Mouse (Mus musculus) heart, embryonic 11.5 days (tissue): ENCODE data around the gene Bcorl1. TPM values are rescaled to one million over a fixed set of nuclear protein-coding genes. Genes with fewer than 3 reads are reported as not detected.

Source experiments
- ATAC-seq: fragments of 200-750 bp; cut with Nextera tagmentation; replicated peaks from 2 replicates; pipeline ENCODE4 v1.8.0; 2017; ENCODE audit warnings: moderate library complexity; ENCODE audit not compliant: insufficient number of reproducible peaks, low FRiP score, low TSS enrichment
- H3K27ac ChIP-seq: fragments of 300-500 bp; sonication (generic); 2 replicates; pipeline ENCODE4 v1.5.1; 2014; ENCODE audit warnings: mild to moderate bottlenecking, low read depth, low read length
- H3K27me3 ChIP-seq: fragments of 300-500 bp; sonication (generic); 2 replicates; pipeline ENCODE4 v1.6.1; 2014; ENCODE audit warnings: mild to moderate bottlenecking, low read length, mixed read lengths; ENCODE audit not compliant: control insufficient read depth, insufficient read depth
- H3K36me3 ChIP-seq: fragments of 300-500 bp; sonication (generic); 2 replicates; pipeline ENCODE4 v1.6.1; 2014; ENCODE audit warnings: mild to moderate bottlenecking, low read length, moderate library complexity, mixed read lengths; ENCODE audit not compliant: control insufficient read depth, insufficient read depth
- H3K4me1 ChIP-seq: fragments of 300-500 bp; sonication (generic); 2 replicates; pipeline ENCODE4 v1.6.1; 2014; ENCODE audit warnings: low read length; ENCODE audit not compliant: control insufficient read depth, insufficient read depth
- H3K4me2 ChIP-seq: fragments of 300-500 bp; sonication (generic); 2 replicates; pipeline ENCODE4 v1.6.1; 2014; ENCODE audit warnings: mild to moderate bottlenecking, moderate library complexity
- H3K4me3 ChIP-seq: fragments of 300-500 bp; sonication (generic); 2 replicates; pipeline ENCODE4 v1.5.1; 2014; ENCODE audit warnings: low read depth, low read length
- H3K9ac ChIP-seq: fragments of 300-500 bp; sonication (generic); 2 replicates; pipeline ENCODE4 v1.6.1; 2014; ENCODE audit warnings: mild to moderate bottlenecking, low read depth, low read length, moderate library complexity
- H3K9me3 ChIP-seq: fragments of 300-500 bp; sonication (generic); replicated peaks from 2 replicates; pipeline ENCODE4 v1.6.1; 2016; ENCODE audit warnings: low read length; ENCODE audit not compliant: control insufficient read depth
- WGBS: fragments of 180-500 bp; shearing (Covaris S2); extraction: QIAGEN DNeasy Blood & Tissue Kit; methylation state at CpG from one replicate; pipeline ENCODE4 v1.1.7; 2014; ENCODE audit not compliant: insufficient replicate concordance; 5-methylcytosine and 5-hydroxymethylcytosine counted together
- polyA plus RNA-seq: library from polyadenylated mRNA; unstranded; fragments of >200 nt; fragmentation: Nextera tagmentation; extraction: Ambion mirVana; gene quantifications from 2 replicates; pipeline ENCODE4 v1.2.1, GENCODE M21; 2014

Bcorl1 gene
- polyA plus RNA-seq, 1 experiment from 2014 or later, result 6.6 TPM

DNA sequence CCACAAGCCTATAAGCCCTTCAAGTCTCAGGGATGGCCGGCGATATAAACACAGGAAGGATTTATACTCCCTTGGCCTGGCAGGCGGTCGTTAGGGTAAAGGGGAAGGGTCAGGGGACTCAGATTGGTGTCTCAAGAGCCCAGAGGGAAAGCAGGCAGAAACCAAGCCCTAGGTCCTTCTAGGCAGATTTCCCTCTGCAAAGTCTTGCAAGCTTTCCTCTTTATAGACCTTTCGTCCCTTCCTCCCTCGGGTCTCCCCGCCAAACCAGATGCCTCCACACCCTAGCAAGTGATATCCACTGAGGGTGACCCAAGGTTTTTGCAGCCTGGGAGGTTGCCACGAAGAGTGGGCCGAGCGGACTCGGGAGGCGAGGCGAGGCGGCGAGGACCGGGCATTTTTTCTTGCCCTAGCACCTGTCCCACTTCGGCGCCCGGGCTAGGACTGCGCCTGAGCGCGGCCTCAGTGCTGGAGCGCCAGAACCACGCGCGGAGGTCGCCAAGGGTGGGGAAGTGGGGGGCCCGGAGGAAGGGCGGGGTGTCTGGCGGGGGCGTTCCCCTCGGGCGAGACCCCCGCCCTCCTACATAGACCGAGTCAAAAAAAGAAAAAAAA lies 613 bp upstream of the Bcorl1 start:
- Histone ChIP-seq H3K36me3 (no peaks in the 10 kb centered on the region), H3K4me2 (peak overlapping the region; percentile 82), H3K9me3 (no peaks in the 10 kb centered on the region), H3K4me3 (peak overlapping the region; percentile 59), H3K9ac (peak overlapping the region; percentile 68), H3K27ac (no peak overlapping the region), H3K27me3 (peaks cover 12% of the 10 kb centered on the region), H3K4me1 (no peaks in the 10 kb centered on the region)
- WGBS, result 11% methylated on average over 35 of the region's 35 CpGs
- ATAC-seq, result no peak

DNA sequence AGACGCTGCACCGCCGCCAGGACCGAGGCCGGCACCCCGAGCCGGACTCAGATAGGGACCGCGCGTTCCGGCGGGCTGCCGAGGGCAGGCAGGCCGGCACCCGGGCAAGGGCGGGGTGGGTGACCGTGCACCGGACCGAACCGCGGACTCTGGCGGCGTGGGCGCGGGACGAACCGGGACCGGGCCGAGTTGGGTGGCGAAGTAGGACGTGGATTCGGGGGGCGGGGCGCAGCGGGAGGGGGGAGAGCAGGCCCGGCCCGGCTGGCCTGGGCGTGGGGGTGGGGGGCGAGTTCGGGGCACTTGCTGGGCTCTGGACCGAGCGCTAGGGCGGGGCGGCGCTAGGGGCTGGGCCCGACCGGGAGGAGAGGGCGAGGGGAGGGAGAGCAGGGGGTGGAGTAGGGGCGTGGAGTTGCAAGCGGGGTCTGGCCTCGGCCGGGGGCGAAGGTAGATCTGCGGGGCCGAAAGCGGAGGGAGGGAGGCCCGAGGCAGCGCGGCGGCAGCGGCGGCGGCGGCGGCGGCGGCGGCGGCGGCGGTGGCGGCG lies 533 bp downstream of the Bcorl1 start:
- peak; percentile 50 for ATAC-seq

DNA sequence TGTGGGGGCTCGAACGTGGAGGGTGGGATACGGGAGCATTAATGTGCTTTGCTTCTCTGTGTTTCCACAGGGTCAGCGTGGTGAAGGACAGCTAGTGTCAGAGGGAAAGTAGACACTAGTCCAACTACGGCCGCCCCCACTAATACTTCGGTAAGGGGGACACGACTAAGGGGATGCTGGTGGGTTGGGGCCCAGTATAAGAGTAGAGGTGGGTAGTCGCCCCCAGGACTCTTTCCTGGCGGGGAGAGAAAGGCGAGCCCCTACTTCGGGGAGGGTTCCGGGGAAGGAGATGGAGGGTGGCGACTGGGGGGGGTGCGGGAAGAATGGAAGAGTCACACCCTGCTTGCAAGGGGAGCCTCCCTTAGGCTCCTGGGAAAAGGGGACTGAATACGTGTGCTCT lies 1.6 kb downstream of the Bcorl1 start:
- ATAC-seq, result 0 out of 2 replicates have a peak, but pooled peaks have one; percentile 11
- H3K27me3 ChIP-seq, result peaks cover 17% of the 10 kb centered on the region
- H3K27ac ChIP-seq, result no peak overlapping the region

More for the DNA sequence above, 533 bp downstream of the Bcorl1 start:
- no peaks in the 10 kb centered on the region for H3K4me1 ChIP-seq
- H3K27ac ChIP-seq, result peak overlapping the region; percentile 35; the same call in 1 of the 2 replicates
- H3K36me3 ChIP-seq, result no peaks in the 10 kb centered on the region
- 8% methylated on average over 14 of the region's 73 CpGs for WGBS
- H3K9me3 ChIP-seq, result no peaks in the 10 kb centered on the region
- H3K9ac ChIP-seq, result peak overlapping the region; percentile 68
- H3K27me3 ChIP-seq, result peaks cover 17% of the 10 kb centered on the region
- H3K4me3 ChIP-seq, result peak overlapping the region; percentile 59
- peak overlapping the region; percentile 82 for H3K4me2 ChIP-seq

DNA sequence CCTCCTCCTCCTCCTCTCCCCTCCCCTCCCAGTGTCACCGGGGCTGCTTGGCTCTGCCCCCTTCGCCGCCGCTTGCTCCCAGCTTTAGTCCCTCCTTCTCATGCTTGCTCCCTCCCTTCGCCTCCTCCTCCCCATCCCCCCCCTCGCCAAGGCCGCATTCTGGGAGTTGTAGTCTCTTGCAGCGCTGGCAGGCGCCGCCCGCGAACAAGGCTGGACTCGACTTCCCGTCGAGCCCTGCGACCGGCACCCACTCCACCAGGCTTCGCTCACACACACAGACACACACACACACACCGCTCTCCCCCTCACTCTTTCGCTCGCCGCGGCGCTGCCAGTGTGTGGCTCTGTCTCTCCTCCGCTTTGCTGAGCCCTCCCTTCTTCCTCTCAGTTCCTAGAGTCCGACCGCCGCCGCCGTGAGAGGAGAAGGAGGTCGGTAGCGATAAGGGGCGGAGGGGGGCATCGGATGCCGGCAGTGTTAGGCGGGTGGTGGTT lies 2.3 kb downstream of the Bcorl1 start:
- Histone ChIP-seq H3K9ac (peak overlapping the region; percentile 65), H3K4me1 (no peaks in the 10 kb centered on the region), H3K27me3 (peaks cover 17% of the 10 kb centered on the region), H3K4me3 (peak overlapping the region; percentile 59), H3K36me3 (no peaks in the 10 kb centered on the region), H3K27ac (peak overlapping the region; percentile 62), H3K4me2 (peak overlapping the region; percentile 82), H3K9me3 (no peaks in the 10 kb centered on the region)
- 6% methylated on average over 33 of the region's 36 CpGs for WGBS
- ATAC-seq, result peak; percentile 89

More for the DNA sequence above, 1.6 kb downstream of the Bcorl1 start:
- H3K9me3 ChIP-seq, result no peaks in the 10 kb centered on the region
- no peaks in the 10 kb centered on the region for H3K36me3 ChIP-seq
- H3K9ac ChIP-seq, result 0 out of 2 replicates have a peak overlapping the region, but pooled peaks have one; percentile 3
- no peaks in the 10 kb centered on the region for H3K4me1 ChIP-seq
- H3K4me3 ChIP-seq, result peak overlapping the region; percentile 59
- 11% methylated on average over 16 of the region's 16 CpGs for WGBS
- peak overlapping the region; percentile 82 for H3K4me2 ChIP-seq

DNA sequence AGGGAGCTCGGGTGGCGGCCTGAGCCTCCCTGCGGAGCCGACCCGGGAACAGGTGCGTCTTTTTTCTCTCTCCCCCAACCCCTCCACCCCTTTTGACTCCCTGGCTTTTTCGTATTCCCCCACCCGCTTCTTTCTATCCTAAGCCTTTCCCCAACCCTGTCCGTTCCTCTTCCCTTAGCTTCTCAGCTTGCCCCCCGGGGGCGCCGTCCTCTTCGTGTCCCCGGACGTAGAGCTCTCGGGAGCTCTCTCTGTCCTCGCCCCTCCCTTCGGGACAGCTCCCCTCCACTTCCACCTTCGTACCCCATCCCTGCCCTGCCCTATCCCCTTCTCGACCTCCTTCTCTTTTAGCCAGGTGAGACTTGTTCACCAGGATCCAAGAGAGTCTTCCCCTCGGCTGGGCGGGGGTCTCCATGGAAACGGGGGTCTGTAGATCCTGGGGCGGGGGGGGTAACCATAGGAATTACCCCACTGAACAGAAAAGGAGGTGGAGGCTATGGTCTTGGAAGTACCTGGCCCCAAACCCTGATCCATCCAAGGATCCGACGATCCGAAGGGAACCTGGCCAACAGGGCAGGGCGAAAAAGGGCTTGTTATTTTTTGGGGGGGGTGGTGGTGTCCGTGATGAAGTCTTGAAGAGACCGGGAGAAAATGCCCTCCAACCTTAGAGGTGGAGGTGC lies 2.9 kb downstream of the Bcorl1 start:
- peaks cover 17% of the 10 kb centered on the region for H3K27me3 ChIP-seq

DNA sequence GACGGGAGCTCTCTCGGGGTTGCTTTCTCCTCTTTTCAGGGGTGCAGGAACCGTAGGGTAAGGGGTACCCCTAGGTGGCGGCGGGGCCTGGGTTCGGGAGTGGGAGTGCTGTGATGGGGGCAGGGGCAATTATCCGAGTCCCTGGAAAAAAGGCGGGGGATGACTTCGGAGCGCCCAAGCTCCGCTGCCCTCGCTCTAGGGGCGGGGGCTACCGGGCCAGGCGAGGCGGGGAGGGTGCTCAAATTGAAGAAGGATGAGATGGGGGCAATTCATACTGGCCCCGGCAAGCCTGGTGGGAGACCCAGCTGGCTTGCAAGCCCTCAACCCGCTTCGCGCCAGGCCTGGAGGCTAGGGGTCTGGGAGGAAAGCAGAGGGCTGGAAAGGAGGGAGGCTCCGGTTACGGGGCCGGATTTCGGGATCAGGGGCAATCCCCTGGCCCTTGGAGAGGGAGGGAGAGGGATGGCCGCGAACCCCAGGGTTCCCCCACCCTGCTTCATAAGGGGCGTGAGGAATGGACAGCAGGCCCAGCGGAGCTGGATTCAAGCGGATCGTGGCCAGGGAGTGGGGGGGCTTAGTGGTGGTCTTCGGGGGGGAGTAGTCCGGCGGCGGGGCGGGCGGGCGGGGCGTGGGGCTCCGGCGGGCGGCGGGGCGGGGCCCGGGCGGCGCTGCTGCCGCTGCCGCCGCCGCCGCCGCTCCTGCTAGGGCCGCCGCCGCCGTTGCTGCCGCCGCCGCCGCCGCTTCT lies 3.7 kb downstream of the Bcorl1 start:
- H3K9ac ChIP-seq, result peak overlapping the region; percentile 72
- peaks cover 17% of the 10 kb centered on the region for H3K27me3 ChIP-seq
- 0 out of 2 replicates have a peak overlapping the region, but pooled peaks have one; percentile 10 for H3K27ac ChIP-seq
- peak overlapping the region; percentile 82 for H3K4me2 ChIP-seq
- no peak for ATAC-seq
- H3K36me3 ChIP-seq, result no peaks in the 10 kb centered on the region
- peak overlapping the region; percentile 59 for H3K4me3 ChIP-seq
- 12% methylated on average over 28 of the region's 61 CpGs for WGBS
- no peaks in the 10 kb centered on the region for H3K4me1 ChIP-seq
- H3K9me3 ChIP-seq, result no peaks in the 10 kb centered on the region

More for the DNA sequence above, 2.9 kb downstream of the Bcorl1 start:
- H3K9ac ChIP-seq, result peak overlapping the region; percentile 65
- WGBS, result 8% methylated on average over 29 of the region's 30 CpGs
- peak overlapping the region; percentile 62 for H3K27ac ChIP-seq
- H3K9me3 ChIP-seq, result no peaks in the 10 kb centered on the region
- peak overlapping the region; percentile 82 for H3K4me2 ChIP-seq
- no peaks in the 10 kb centered on the region for H3K36me3 ChIP-seq
- H3K4me1 ChIP-seq, result no peaks in the 10 kb centered on the region
- ATAC-seq, result no peak; the same call in 1 of the 2 replicates
- H3K4me3 ChIP-seq, result peak overlapping the region; percentile 59

DNA sequence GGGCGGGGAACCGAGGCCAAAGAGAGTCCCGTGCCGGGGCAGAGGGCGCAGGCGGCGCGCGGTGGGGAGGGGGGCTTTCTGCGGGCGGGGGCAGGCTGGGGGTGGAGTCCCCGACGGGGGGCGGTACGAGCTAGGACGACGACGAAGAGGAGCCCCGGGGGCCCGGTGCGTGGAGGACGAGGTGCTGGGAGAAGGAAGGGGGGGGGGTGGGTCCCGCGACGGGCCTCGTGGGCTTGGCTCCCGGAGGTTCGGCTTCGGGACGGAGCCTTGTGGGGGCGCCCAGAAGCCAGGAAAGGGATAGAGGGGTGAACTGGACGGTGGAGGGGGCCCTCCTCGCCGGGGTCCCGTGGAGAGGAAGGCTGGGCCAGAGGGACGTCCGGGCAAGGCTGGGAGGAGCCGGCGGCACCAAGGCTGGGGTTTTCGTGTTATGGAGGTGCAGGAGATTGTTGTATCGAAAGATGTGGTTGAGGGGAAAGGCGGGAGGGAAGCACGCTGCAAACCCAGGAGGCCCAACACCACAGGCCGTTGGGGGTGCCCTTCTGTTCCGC lies 4.3 kb downstream of the Bcorl1 start:
- 9% methylated on average over 32 of the region's 45 CpGs for WGBS
- peak overlapping the region; percentile 72 for H3K9ac ChIP-seq
- peak overlapping the region; percentile 59 for H3K4me3 ChIP-seq
- H3K4me1 ChIP-seq, result no peaks in the 10 kb centered on the region
- H3K27me3 ChIP-seq, result peaks cover 15% of the 10 kb centered on the region
- H3K36me3 ChIP-seq, result no peaks in the 10 kb centered on the region
- no peak overlapping the region for H3K27ac ChIP-seq
- no peak for ATAC-seq
- no peaks in the 10 kb centered on the region for H3K9me3 ChIP-seq
- H3K4me2 ChIP-seq, result peak overlapping the region; percentile 82

DNA sequence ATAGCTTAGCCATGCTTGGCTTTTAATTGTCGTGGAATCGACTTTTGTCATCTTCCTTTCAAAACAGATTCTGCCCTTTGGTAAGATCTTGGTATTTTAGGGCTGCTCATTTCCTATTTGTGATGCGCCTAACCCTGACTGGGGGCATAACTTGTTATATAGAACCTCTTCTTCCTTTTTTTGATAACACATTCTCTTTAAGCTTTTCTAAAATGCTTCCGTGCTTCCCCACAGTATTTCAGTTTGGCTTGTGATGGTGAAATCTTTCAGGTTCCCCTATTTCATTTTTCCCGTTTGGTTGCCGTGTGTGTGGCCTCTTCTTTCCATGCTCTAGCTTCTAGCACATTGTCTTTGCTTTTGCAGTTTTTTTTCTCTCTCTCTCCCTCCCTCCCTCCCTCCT lies 14.2 kb downstream of the Bcorl1 start:
- ATAC-seq, result no peak
- Histone ChIP-seq H3K36me3 (no peaks in the 10 kb centered on the region), H3K9ac (no peak overlapping the region), H3K4me1 (no peaks in the 10 kb centered on the region), H3K4me3 (no peak overlapping the region), H3K27ac (no peak overlapping the region), H3K27me3 (no peaks in the 10 kb centered on the region), H3K4me2 (no peak overlapping the region), H3K9me3 (no peaks in the 10 kb centered on the region)
- 80% methylated on average over 6 of the region's 6 CpGs for WGBS
